Mouse (Mus musculus): ENCODE data around the gene Cdh13. TPM values are rescaled to one million over a fixed set of nuclear protein-coding genes. Genes with fewer than 3 reads are reported as not detected.

The Cdh13 gene
- polyA plus RNA-seq, 1 experiment from 2014 or later, result 2.4 TPM

DNA sequence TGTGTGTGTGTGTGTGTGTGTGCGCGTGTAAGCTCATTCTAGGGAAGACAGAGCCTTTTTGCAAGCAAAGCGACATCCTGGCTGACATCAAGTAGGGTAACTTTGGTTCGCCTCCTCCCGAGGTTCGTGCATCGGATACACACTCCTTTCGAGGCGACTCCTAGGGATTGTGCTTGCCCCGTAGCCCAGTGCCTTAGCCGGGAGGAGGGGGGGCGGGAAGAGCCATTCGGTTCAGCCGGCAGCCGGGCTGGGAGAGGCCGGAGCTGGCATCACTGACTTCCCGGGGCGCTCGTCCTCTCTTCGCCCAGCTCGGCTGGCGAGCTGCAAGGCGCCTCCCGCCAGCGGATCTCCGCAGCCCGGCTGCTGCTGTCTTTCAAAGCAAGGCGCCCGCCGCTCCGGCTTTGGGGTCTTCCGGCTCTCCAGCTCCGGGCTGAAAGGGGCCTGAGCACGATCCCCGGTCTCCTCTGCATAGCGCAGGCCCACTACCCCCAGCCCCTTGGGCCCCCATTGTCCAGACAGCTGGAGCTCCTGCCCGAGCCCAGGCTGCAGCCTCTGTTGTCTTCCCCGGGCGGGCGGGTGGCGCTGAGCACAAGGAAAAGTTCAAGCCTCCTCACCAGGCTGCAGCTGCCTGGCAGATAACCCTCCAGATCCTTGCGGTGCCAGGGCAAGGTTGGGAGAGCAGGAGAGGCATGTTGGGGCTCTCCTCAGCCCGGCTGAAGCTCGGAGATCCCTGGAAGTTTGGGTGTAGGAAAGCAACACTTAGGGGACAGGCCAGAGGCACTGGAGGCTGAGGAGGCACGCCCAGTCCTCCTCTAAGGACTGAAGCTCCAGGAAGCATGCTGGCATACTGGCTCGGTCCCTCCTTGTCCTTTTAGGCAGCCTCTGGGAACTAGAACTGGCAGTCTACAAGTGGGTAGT is 838 bp downstream of the Cdh13 start:
- WGBS, result 1% methylated on average over 46 of the region's 46 CpGs
- Histone ChIP-seq H3K9me3 (no peaks in the 10 kb centered on the region), H3K4me3 (peak overlapping the region; percentile 66), H3K27me3 (replicated peaks; ENCODE audit: low read depth, poor library complexity, severe bottlenecking) (peaks cover 77% of the 10 kb centered on the region), H3K36me3 (replicated peaks) (no peaks in the 10 kb centered on the region), H3K4me1 (peaks cover 29% of the 10 kb centered on the region), H3K27ac (replicated peaks) (peak overlapping the region; percentile 83)
- DNase-seq (ENCODE audit: low spot score), result peak; percentile 75

DNA sequence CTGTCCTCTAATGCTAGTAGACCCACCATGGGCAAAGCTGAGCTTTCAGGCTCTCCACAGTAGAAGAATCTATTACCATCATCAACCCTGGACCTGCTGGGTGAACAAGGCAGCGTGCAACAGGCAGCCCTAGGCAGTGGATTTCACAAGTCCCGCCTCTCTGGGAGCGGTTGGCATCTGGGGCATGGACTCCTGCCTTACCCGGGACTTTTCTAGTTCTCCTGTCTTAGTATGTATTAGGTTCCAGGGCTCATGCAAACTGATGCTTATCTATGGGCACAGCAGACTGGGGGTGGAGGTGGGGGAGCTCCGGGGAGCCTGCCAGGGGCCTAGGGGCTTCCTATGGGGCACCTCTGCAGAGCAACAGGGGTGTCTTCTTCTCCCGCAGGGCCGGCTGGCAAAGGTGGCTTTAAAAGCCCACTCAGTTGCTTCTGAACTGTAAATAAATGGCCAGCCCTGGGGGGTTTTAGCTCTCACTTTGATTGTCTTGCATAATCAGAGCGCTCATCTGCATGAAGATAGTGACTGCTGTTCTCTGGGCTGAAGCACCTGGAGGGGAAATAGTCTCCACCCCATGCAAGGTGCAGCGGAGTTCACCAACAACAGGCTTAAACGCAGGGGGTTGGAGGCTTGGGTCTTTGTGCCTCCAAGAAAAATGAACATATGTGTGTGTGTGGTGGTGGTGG is 2.2 kb downstream of the Cdh13 start:
- no peaks in the 10 kb centered on the region for H3K36me3 ChIP-seq (replicated peaks)
- WGBS, result 12% methylated on average over 10 of the region's 10 CpGs
- no peak overlapping the region for H3K27ac ChIP-seq (replicated peaks)
- peaks cover 77% of the 10 kb centered on the region for H3K27me3 ChIP-seq (replicated peaks; ENCODE audit: low read depth, poor library complexity, severe bottlenecking)
- DNase-seq (ENCODE audit: low spot score), result no peak
- H3K9me3 ChIP-seq, result no peaks in the 10 kb centered on the region
- H3K4me3 ChIP-seq, result no peak overlapping the region
- peaks cover 29% of the 10 kb centered on the region for H3K4me1 ChIP-seq

DNA sequence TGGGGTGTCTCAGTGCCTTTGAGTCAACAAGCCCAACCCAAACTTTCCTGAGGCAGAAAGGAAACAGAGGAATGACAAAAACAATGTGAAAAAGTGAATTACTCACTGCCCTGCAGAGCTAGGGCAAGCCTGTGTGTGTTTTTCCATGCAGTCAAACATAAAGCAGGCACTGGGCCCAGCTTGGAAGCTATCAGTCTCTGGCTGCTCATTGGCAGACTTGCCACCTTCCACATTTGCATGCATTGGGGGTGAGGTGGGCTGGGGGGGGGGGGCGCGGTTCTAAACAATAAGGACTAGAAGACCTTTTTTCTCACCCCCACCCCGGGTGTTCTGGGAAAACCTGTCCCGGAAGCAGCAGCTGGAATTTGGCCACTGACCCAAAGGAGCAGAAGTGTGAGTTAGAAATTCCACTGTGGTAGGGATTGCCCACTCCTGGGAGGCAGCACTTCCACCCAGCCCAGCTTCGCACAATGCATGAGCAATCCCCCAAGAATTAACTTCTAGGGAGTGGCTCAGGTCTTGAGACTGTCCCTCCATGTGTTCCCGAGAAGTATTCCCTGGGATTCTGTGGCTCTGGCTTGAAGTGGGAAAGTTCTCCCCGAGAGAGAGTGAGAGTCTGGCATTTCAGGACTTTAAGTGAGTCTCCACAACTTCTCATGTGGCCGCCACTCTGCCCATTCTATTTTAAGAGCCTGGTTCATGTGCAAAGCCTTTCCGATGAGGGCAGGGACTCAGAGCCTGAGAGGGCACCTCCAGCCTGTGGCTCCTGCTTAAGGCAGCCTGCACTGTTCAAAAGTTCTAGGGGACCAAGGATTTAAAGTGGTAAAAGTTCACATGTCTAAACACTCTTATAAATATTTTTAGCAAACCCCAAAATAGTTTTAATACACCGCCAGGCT is 3.0 kb downstream of the Cdh13 start:
- Histone ChIP-seq H3K36me3 (replicated peaks) (no peaks in the 10 kb centered on the region), H3K4me3 (no peak overlapping the region), H3K9me3 (no peaks in the 10 kb centered on the region), H3K4me1 (peaks cover 29% of the 10 kb centered on the region), H3K27me3 (replicated peaks; ENCODE audit: low read depth, poor library complexity, severe bottlenecking) (peaks cover 71% of the 10 kb centered on the region), H3K27ac (replicated peaks) (no peak overlapping the region)
- no peak for DNase-seq (ENCODE audit: low spot score)
- WGBS, result 32% methylated on average over 10 of the region's 10 CpGs

GRCm38 (mm10) chr8:118287496-118287895 is 4.0 kb downstream of the Cdh13 start:
- Histone ChIP-seq H3K9me3 (no peaks in the 10 kb centered on the region), H3K4me3 (no peak overlapping the region), H3K27me3 (replicated peaks; ENCODE audit: low read depth, poor library complexity, severe bottlenecking) (peaks cover 61% of the 10 kb centered on the region), H3K4me1 (peaks cover 29% of the 10 kb centered on the region), H3K36me3 (replicated peaks) (no peaks in the 10 kb centered on the region), H3K27ac (replicated peaks) (no peak overlapping the region)
- 47% methylated on average over 9 of the region's 9 CpGs for WGBS
- DNase-seq (ENCODE audit: low spot score), result no peak

GRCm38 (mm10) chr8:118288259-118288952 is 4.9 kb downstream of the Cdh13 start:
- H3K36me3 ChIP-seq (replicated peaks), result no peaks in the 10 kb centered on the region
- WGBS, result 74% methylated on average over 8 of the region's 8 CpGs
- H3K27ac ChIP-seq (replicated peaks), result no peak overlapping the region
- no peak for DNase-seq (ENCODE audit: low spot score)
- H3K4me3 ChIP-seq, result no peak overlapping the region
- H3K27me3 ChIP-seq (replicated peaks; ENCODE audit: low read depth, poor library complexity, severe bottlenecking), result peaks cover 52% of the 10 kb centered on the region
- peaks cover 25% of the 10 kb centered on the region for H3K4me1 ChIP-seq
- no peaks in the 10 kb centered on the region for H3K9me3 ChIP-seq

- Histone ChIP-seq H3K27me3 (replicated peaks; ENCODE audit: low read depth, poor library complexity, severe bottlenecking) (peaks cover 46% of the 10 kb centered on the region), H3K9me3 (no peaks in the 10 kb centered on the region), H3K36me3 (replicated peaks) (no peaks in the 10 kb centered on the region), H3K4me3 (no peak overlapping the region), H3K27ac (replicated peaks) (no peak overlapping the region), H3K4me1 (peaks cover 20% of the 10 kb centered on the region)
- WGBS, result 92% methylated on average over 4 of the region's 4 CpGs
- no peak for DNase-seq (ENCODE audit: low spot score)
Measured at GRCm38 (mm10) chr8:118289091-118289490, 5.6 kb downstream of the Cdh13 start.

- Histone ChIP-seq H3K9me3 (no peaks in the 10 kb centered on the region), H3K4me1 (peaks cover 16% of the 10 kb centered on the region), H3K27ac (replicated peaks) (no peak overlapping the region), H3K36me3 (replicated peaks) (no peaks in the 10 kb centered on the region), H3K4me3 (no peak overlapping the region), H3K27me3 (replicated peaks; ENCODE audit: low read depth, poor library complexity, severe bottlenecking) (peaks cover 42% of the 10 kb centered on the region)
- WGBS, result 89% methylated on average over 7 of the region's 7 CpGs
- DNase-seq (ENCODE audit: low spot score), result no peak
Measured at GRCm38 (mm10) chr8:118289525-118289924, 6.0 kb downstream of the Cdh13 start.

DNA sequence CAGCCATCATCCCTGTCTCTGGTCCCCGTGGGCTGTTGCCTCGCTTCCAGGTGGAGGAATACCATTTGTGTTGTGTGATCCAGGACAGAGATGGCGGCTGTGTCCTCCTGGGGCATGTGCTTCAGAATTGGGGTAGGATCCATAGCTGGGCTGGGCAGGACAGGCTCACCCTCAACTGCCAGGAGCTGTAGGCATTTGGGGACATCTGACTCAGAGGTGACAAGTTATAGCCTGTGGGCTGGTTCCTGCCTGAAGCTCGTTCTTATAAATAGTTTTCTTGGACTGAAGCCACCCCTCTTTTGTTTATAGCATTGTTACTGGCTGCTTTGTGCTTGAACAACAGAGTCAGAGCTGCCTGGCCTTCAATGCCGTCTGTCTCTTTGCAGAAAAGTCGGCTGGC is 6.7 kb downstream of the Cdh13 start:
- DNase-seq (ENCODE audit: low spot score), result no peak
- H3K4me3 ChIP-seq, result no peak overlapping the region
- H3K27ac ChIP-seq (replicated peaks), result no peak overlapping the region
- H3K4me1 ChIP-seq, result peaks cover 10% of the 10 kb centered on the region
- peaks cover 35% of the 10 kb centered on the region for H3K27me3 ChIP-seq (replicated peaks; ENCODE audit: low read depth, poor library complexity, severe bottlenecking)
- 73% methylated on average over 6 of the region's 6 CpGs for WGBS
- H3K9me3 ChIP-seq, result no peaks in the 10 kb centered on the region
- no peaks in the 10 kb centered on the region for H3K36me3 ChIP-seq (replicated peaks)

DNA sequence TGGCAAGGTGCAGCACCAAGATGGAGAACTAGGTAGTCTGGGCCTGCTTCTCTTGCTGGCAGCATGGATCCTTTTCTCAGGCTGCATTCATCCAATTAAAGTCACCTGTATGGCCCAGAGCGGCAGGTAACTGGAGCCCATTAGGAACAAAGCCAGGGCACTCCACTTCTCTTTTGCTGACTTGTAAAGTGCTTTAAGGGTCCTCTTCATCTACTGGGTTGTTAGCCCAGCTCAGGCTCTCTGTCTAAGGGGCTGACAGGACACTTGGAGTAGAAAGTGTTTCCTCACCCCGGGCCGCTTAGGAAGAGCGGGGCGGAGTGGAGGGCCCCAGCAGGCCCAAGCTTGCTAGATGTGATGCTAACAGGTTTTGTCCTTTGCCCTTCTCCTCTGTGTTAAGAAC is 12.9 kb downstream of the Cdh13 start:
- Histone ChIP-seq H3K4me1 (no peaks in the 10 kb centered on the region), H3K27ac (replicated peaks) (no peak overlapping the region), H3K9me3 (no peaks in the 10 kb centered on the region), H3K4me3 (no peak overlapping the region), H3K36me3 (replicated peaks) (no peaks in the 10 kb centered on the region), H3K27me3 (replicated peaks; ENCODE audit: low read depth, poor library complexity, severe bottlenecking) (no peaks in the 10 kb centered on the region)
- DNase-seq (ENCODE audit: low spot score), result no peak
- 91% methylated on average over 5 of the region's 5 CpGs for WGBS

GRCm38 (mm10) chr8:118306957-118307356 is 23.4 kb downstream of the Cdh13 start:
- WGBS, result 80% methylated on average over 10 of the region's 10 CpGs
- H3K9me3 ChIP-seq, result no peaks in the 10 kb centered on the region
- DNase-seq (ENCODE audit: low spot score), result no peak

DNA sequence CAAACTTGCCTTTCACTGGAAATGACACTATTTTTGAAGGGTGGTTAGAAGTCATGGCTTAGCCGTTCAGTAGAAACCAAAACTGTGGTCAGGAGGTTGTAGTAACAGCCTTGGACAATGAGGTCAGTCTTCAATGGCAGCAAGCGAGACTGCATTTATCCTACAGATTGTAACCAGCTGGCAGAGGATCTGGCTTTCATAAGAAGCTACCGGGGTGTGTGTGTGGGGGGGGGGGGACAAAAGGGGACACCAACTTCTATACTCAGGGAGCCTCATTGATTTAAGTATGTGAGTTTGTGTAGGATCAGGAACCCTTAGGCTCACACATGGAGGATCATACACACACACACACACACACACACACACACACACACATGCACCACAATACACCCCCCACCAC is 25.6 kb downstream of the Cdh13 start:
- WGBS, result 36% methylated on average over 3 of the region's 3 CpGs
- no peaks in the 10 kb centered on the region for H3K27me3 ChIP-seq (replicated peaks; ENCODE audit: low read depth, poor library complexity, severe bottlenecking)
- peak; percentile 25 for DNase-seq (ENCODE audit: low spot score)

More at GRCm38 (mm10) chr8:118306957-118307356, 23.4 kb downstream of the Cdh13 start:
- H3K4me1 ChIP-seq, result peaks cover 24% of the 10 kb centered on the region
- H3K4me3 ChIP-seq, result no peak overlapping the region
- H3K27me3 ChIP-seq (replicated peaks; ENCODE audit: low read depth, poor library complexity, severe bottlenecking), result no peaks in the 10 kb centered on the region
- H3K36me3 ChIP-seq (replicated peaks), result no peaks in the 10 kb centered on the region
- H3K27ac ChIP-seq (replicated peaks), result no peak overlapping the region

More for the DNA sequence above, 25.6 kb downstream of the Cdh13 start:
- Histone ChIP-seq H3K27ac (replicated peaks) (0 out of 2 replicates have a peak overlapping the region, but pooled peaks have one; percentile 19), H3K36me3 (replicated peaks) (no peaks in the 10 kb centered on the region), H3K9me3 (no peaks in the 10 kb centered on the region), H3K4me3 (no peak overlapping the region), H3K4me1 (peaks cover 24% of the 10 kb centered on the region)
